Mouse (Mus musculus): Measurements from ENCODE around the gene Cnot2. TPM values are rescaled to one million over a fixed set of nuclear protein-coding genes. Genes with fewer than 3 reads are reported as not detected.
"Not testable (repeated sequence)": the region's sequence is repeated elsewhere in the genome, so short reads cannot be mapped to it uniquely, and the experiment has no call there.

Gene Cnot2
- 76.3 and 87.7 TPM in 2 replicates for polyA plus RNA-seq (2015; fragmentation: Nextera tagmentation; extraction: Ambion mirVana)

GRCm38 (mm10) chr10:116581369-116581718 is at the start of gene Cnot2:
Cnot2 (minus strand) TSS chr10:116581511.
- Histone ChIP-seq H3K27me3 (replicated peaks; ENCODE audit: control insufficient read depth, insufficient read depth, low read length) (no peaks in the 10 kb centered on the region), H3K4me1 (ENCODE audit: control insufficient read depth, insufficient read depth, low read depth, low read length) (peaks cover 10% of the 10 kb centered on the region), H3K9me3 (ENCODE audit: control insufficient read depth, low read length) (no peaks in the 10 kb centered on the region), H3K4me2 (ENCODE audit: low read length) (peak within 1 kb of the TSS; percentile 73), H3K27ac (ENCODE audit: low read depth, low read length) (peak within 1 kb of the TSS; percentile 98), H3K9ac (ENCODE audit: low read depth, low read length) (peak within 1 kb of the TSS; percentile 97), H3K36me3 (ENCODE audit: control insufficient read depth, insufficient read depth, low read length) (peaks cover 9% of the 10 kb centered on the region), H3K4me3 (ENCODE audit: low read length) (peak within 1 kb of the TSS; percentile 79)
- ATAC-seq = peak; percentile 89
- WGBS = under 1% methylated on average over 40 of the region's 47 CpGs

GRCm38 (mm10) chr10:116628926-116629325 is 47.6 kb upstream of the Cnot2 start:
- H3K4me3 ChIP-seq (ENCODE audit: low read length) = no peak overlapping the region
- no peak for ATAC-seq
- no peaks in the 10 kb centered on the region for H3K9me3 ChIP-seq (ENCODE audit: control insufficient read depth, low read length)
- H3K4me2 ChIP-seq (ENCODE audit: low read length) = no peak overlapping the region
- H3K27me3 ChIP-seq (replicated peaks; ENCODE audit: control insufficient read depth, insufficient read depth, low read length) = no peaks in the 10 kb centered on the region
- no peaks in the 10 kb centered on the region for H3K4me1 ChIP-seq (ENCODE audit: control insufficient read depth, insufficient read depth, low read depth, low read length)
- no peak overlapping the region for H3K27ac ChIP-seq (ENCODE audit: low read depth, low read length)
- WGBS = 86% methylated on average over 5 of the region's 5 CpGs
- H3K36me3 ChIP-seq (ENCODE audit: control insufficient read depth, insufficient read depth, low read length) = no peaks in the 10 kb centered on the region
- H3K9ac ChIP-seq (ENCODE audit: low read depth, low read length) = no peak overlapping the region

GRCm38 (mm10) chr10:116626009-116626408 is 44.7 kb upstream of the Cnot2 start:
- Histone ChIP-seq H3K4me3 (ENCODE audit: low read length) (no peak overlapping the region), H3K9ac (ENCODE audit: low read depth, low read length) (no peak overlapping the region), H3K36me3 (ENCODE audit: control insufficient read depth, insufficient read depth, low read length) (no peaks in the 10 kb centered on the region), H3K27ac (ENCODE audit: low read depth, low read length) (no peak overlapping the region), H3K27me3 (replicated peaks; ENCODE audit: control insufficient read depth, insufficient read depth, low read length) (no peaks in the 10 kb centered on the region), H3K9me3 (ENCODE audit: control insufficient read depth, low read length) (peaks cover 8% of the 10 kb centered on the region), H3K4me1 (ENCODE audit: control insufficient read depth, insufficient read depth, low read depth, low read length) (no peaks in the 10 kb centered on the region), H3K4me2 (ENCODE audit: low read length) (no peak overlapping the region)
- ATAC-seq = no peak
- WGBS = 96% methylated on average over 1 of the region's 1 CpGs

- H3K27ac ChIP-seq (ENCODE audit: low read depth, low read length); H3K36me3 ChIP-seq (ENCODE audit: control insufficient read depth, insufficient read depth, low read length); H3K27me3 ChIP-seq (replicated peaks; ENCODE audit: control insufficient read depth, insufficient read depth, low read length); H3K4me3 ChIP-seq (ENCODE audit: low read length); H3K9me3 ChIP-seq (ENCODE audit: control insufficient read depth, low read length); H3K9ac ChIP-seq (ENCODE audit: low read depth, low read length); ATAC-seq; H3K4me2 ChIP-seq (ENCODE audit: low read length); H3K4me1 ChIP-seq (ENCODE audit: control insufficient read depth, insufficient read depth, low read depth, low read length): not testable (repeated sequence)
- 94% methylated on average over 8 of the region's 10 CpGs for WGBS
These were observed 31.9 kb upstream of the Cnot2 start for GRCm38 (mm10) chr10:116613250-116613649.

- no peak overlapping the region for H3K27ac ChIP-seq (ENCODE audit: low read depth, low read length)
These were observed 23.5 kb upstream of the Cnot2 start for GRCm38 (mm10) chr10:116604905-116605162.

GRCm38 (mm10) chr10:116604081-116604904 is 23.0 kb upstream of the Cnot2 start:
- no peaks in the 10 kb centered on the region for H3K36me3 ChIP-seq (ENCODE audit: control insufficient read depth, insufficient read depth, low read length)
- H3K9ac ChIP-seq (ENCODE audit: low read depth, low read length) = no peak overlapping the region
- ATAC-seq = no peak
- H3K27ac ChIP-seq (ENCODE audit: low read depth, low read length) = no peak overlapping the region
- no peaks in the 10 kb centered on the region for H3K9me3 ChIP-seq (ENCODE audit: control insufficient read depth, low read length)
- 90% methylated on average over 6 of the region's 6 CpGs for WGBS
- H3K4me3 ChIP-seq (ENCODE audit: low read length) = no peak overlapping the region
- H3K4me1 ChIP-seq (ENCODE audit: control insufficient read depth, insufficient read depth, low read depth, low read length) = no peaks in the 10 kb centered on the region
- no peak overlapping the region for H3K4me2 ChIP-seq (ENCODE audit: low read length)
- H3K27me3 ChIP-seq (replicated peaks; ENCODE audit: control insufficient read depth, insufficient read depth, low read length) = no peaks in the 10 kb centered on the region

More at GRCm38 (mm10) chr10:116604905-116605162, 23.5 kb upstream of the Cnot2 start:
- Histone ChIP-seq H3K4me2 (ENCODE audit: low read length) (no peak overlapping the region), H3K9me3 (ENCODE audit: control insufficient read depth, low read length) (no peaks in the 10 kb centered on the region), H3K4me1 (ENCODE audit: control insufficient read depth, insufficient read depth, low read depth, low read length) (no peaks in the 10 kb centered on the region), H3K9ac (ENCODE audit: low read depth, low read length) (no peak overlapping the region), H3K27me3 (replicated peaks; ENCODE audit: control insufficient read depth, insufficient read depth, low read length) (no peaks in the 10 kb centered on the region), H3K4me3 (ENCODE audit: low read length) (no peak overlapping the region), H3K36me3 (ENCODE audit: control insufficient read depth, insufficient read depth, low read length) (no peaks in the 10 kb centered on the region)
- ATAC-seq = no peak
- WGBS = 97% methylated on average over 4 of the region's 4 CpGs

GRCm38 (mm10) chr10:116599056-116599850 is 17.9 kb upstream of the Cnot2 start:
- H3K9me3 ChIP-seq (ENCODE audit: control insufficient read depth, low read length) = no peaks in the 10 kb centered on the region
- H3K4me2 ChIP-seq (ENCODE audit: low read length) = no peak overlapping the region
- no peak for ATAC-seq
- no peak overlapping the region for H3K9ac ChIP-seq (ENCODE audit: low read depth, low read length)
- no peaks in the 10 kb centered on the region for H3K27me3 ChIP-seq (replicated peaks; ENCODE audit: control insufficient read depth, insufficient read depth, low read length)
- no peak overlapping the region for H3K27ac ChIP-seq (ENCODE audit: low read depth, low read length)
- H3K4me3 ChIP-seq (ENCODE audit: low read length) = no peak overlapping the region
- WGBS = 85% methylated on average over 14 of the region's 14 CpGs
- H3K36me3 ChIP-seq (ENCODE audit: control insufficient read depth, insufficient read depth, low read length) = no peaks in the 10 kb centered on the region
- no peaks in the 10 kb centered on the region for H3K4me1 ChIP-seq (ENCODE audit: control insufficient read depth, insufficient read depth, low read depth, low read length)

- Histone ChIP-seq H3K4me1 (ENCODE audit: control insufficient read depth, insufficient read depth, low read depth, low read length) (peaks cover 10% of the 10 kb centered on the region), H3K36me3 (ENCODE audit: control insufficient read depth, insufficient read depth, low read length) (peaks cover 15% of the 10 kb centered on the region), H3K9me3 (ENCODE audit: control insufficient read depth, low read length) (no peaks in the 10 kb centered on the region), H3K27me3 (replicated peaks; ENCODE audit: control insufficient read depth, insufficient read depth, low read length) (no peaks in the 10 kb centered on the region), H3K4me3 (ENCODE audit: low read length) (peak overlapping the region; percentile 79; the same call in 1 of the 2 replicates), H3K4me2 (ENCODE audit: low read length) (peak overlapping the region; percentile 73), H3K27ac (ENCODE audit: low read depth, low read length) (no peak overlapping the region), H3K9ac (ENCODE audit: low read depth, low read length) (no peak overlapping the region)
- ATAC-seq = no peak
- 25% methylated on average over 6 of the region's 6 CpGs for WGBS
These were observed 1.4 kb upstream of the Cnot2 start for GRCm38 (mm10) chr10:116582738-116583137.

- peak overlapping the region; percentile 97 for H3K9ac ChIP-seq (ENCODE audit: low read depth, low read length)
- H3K4me2 ChIP-seq (ENCODE audit: low read length) = peak overlapping the region; percentile 73
- peak; percentile 85 for ATAC-seq
- no peaks in the 10 kb centered on the region for H3K27me3 ChIP-seq (replicated peaks; ENCODE audit: control insufficient read depth, insufficient read depth, low read length)
- H3K36me3 ChIP-seq (ENCODE audit: control insufficient read depth, insufficient read depth, low read length) = peaks cover 14% of the 10 kb centered on the region
- WGBS = under 1% methylated on average over 40 of the region's 67 CpGs
- no peaks in the 10 kb centered on the region for H3K9me3 ChIP-seq (ENCODE audit: control insufficient read depth, low read length)
- peak overlapping the region; percentile 98 for H3K27ac ChIP-seq (ENCODE audit: low read depth, low read length)
- peak overlapping the region; percentile 79 for H3K4me3 ChIP-seq (ENCODE audit: low read length)
- peaks cover 10% of the 10 kb centered on the region for H3K4me1 ChIP-seq (ENCODE audit: control insufficient read depth, insufficient read depth, low read depth, low read length)
These were observed 589 bp upstream of the Cnot2 start for GRCm38 (mm10) chr10:116581719-116582481.
